Mouse (Mus musculus) kidney, embryonic 16.5 days (tissue): ENCODE data around the gene Cactin. TPM values are rescaled to one million over a fixed set of nuclear protein-coding genes. Genes with fewer than 3 reads are reported as not detected.

Experiments
- ATAC-seq: fragments of 200-750 bp; cut with Nextera tagmentation; 2 replicates; pipeline ENCODE4 v1.8.0; 2017; ENCODE audit warnings: moderate TSS enrichment; ENCODE audit not compliant: low FRiP score, low TSS enrichment
- H3K27ac ChIP-seq: fragments of 300-500 bp; sonication (generic); 2 replicates; pipeline ENCODE4 v1.5.1; 2014; ENCODE audit warnings: low read length
- H3K27me3 ChIP-seq: fragments of 300-500 bp; sonication (generic); 2 replicates; pipeline ENCODE4 v1.6.1; 2014; ENCODE audit warnings: low read length, control low read depth, mixed read lengths; ENCODE audit not compliant: insufficient read depth
- H3K36me3 ChIP-seq: fragments of 300-500 bp; sonication (generic); 2 replicates; pipeline ENCODE4 v1.6.1; 2014; ENCODE audit warnings: low read length, control low read depth, mixed read lengths; ENCODE audit not compliant: insufficient read depth
- H3K4me1 ChIP-seq: fragments of 300-500 bp; sonication (generic); 2 replicates; pipeline ENCODE4 v1.6.1; 2014; ENCODE audit warnings: low read length, control low read depth, mixed read lengths; ENCODE audit not compliant: insufficient read depth
- H3K4me2 ChIP-seq: fragments of 300-500 bp; sonication (generic); replicated peaks from 2 replicates; pipeline ENCODE4 v1.6.1; 2014; ENCODE audit warnings: low read depth, low read length
- H3K4me3 ChIP-seq: fragments of 300-500 bp; sonication (generic); 2 replicates; pipeline ENCODE4 v1.5.1; 2014; ENCODE audit warnings: mild to moderate bottlenecking, low read length
- H3K9ac ChIP-seq: fragments of 300-500 bp; sonication (generic); replicated peaks from 2 replicates; pipeline ENCODE4 v1.6.1; 2014; ENCODE audit warnings: low read length
- H3K9me3 ChIP-seq: fragments of 300-500 bp; sonication (generic); 2 replicates; pipeline ENCODE4 v1.6.1; 2016; ENCODE audit warnings: low read length, control low read depth
- WGBS: fragments of 180-500 bp; shearing (Covaris S2); extraction: QIAGEN DNeasy Blood & Tissue Kit; methylation state at CpG from one replicate; pipeline ENCODE4 v1.1.7; 2014; 5-methylcytosine and 5-hydroxymethylcytosine counted together
- polyA plus RNA-seq: library from polyadenylated mRNA; unstranded; fragments of >200 nt; fragmentation: Nextera tagmentation; extraction: Ambion mirVana; gene quantifications from 2 replicates; pipeline ENCODE4 v1.2.1, GENCODE M21; 2015

Cactin gene
- polyA plus RNA-seq, 1 experiment from 2014 or later: 43.2 TPM

DNA sequence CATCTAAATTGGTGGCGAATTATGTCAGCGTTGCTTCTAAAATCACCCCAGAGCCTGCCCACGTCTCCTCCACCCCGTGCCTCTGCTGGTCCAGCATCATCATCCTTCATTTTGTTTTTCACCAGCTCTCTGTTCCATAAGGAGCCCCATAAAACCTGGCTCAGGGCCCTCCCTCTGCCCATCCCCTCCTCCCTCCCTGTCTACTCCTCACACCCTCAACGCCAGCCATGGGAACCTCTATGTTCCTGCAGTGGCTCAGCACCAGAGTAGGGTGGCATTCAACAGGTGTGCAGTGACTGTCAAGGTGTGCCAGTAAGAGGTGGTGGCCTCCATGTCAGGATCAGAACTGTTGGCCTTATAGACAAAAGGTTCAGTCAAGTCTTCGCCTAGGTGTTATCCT lies 25.7 kb upstream of the Cactin start:
- Histone ChIP-seq H3K27me3 (peaks cover 15% of the 10 kb centered on the region; the same call in 1 of the 2 replicates), H3K4me1 (peaks cover 51% of the 10 kb centered on the region), H3K4me3 (no peak overlapping the region), H3K9me3 (no peaks in the 10 kb centered on the region), H3K27ac (no peak overlapping the region), H3K9ac (no peak overlapping the region), H3K4me2 (no peak overlapping the region), H3K36me3 (no peaks in the 10 kb centered on the region)
- ATAC-seq: no peak
- 88% methylated on average over 6 of the region's 6 CpGs for WGBS

DNA sequence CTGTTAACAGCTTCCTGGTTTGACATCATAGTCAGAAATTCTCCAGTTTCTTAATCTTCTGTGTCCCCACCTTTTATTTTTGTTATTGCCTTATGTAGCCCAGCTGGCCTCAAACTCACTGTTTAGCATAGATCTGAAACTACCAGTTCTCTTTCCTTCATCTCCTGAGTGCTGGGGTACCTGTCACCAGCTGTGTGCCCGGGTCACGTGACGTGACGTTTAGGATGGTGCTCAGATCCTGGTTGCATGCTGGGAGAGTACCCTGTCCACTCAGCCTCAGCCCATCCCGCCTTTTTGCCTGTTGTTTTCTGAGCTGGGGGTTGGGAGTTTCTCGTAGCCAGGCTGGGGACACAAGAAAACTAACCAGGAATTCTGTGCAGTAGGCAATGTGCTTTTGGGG lies 23.7 kb upstream of the Cactin start:
- Histone ChIP-seq H3K27ac (peak overlapping the region; percentile 80), H3K4me2 (0 out of 2 replicates have a peak overlapping the region, but pooled peaks have one; percentile 14), H3K27me3 (no peaks in the 10 kb centered on the region), H3K36me3 (no peaks in the 10 kb centered on the region), H3K4me1 (peaks cover 70% of the 10 kb centered on the region), H3K9me3 (no peaks in the 10 kb centered on the region), H3K9ac (peak overlapping the region; percentile 40; the same call in 1 of the 2 replicates), H3K4me3 (no peak overlapping the region)
- 75% methylated on average over 6 of the region's 6 CpGs for WGBS
- no peak for ATAC-seq

DNA sequence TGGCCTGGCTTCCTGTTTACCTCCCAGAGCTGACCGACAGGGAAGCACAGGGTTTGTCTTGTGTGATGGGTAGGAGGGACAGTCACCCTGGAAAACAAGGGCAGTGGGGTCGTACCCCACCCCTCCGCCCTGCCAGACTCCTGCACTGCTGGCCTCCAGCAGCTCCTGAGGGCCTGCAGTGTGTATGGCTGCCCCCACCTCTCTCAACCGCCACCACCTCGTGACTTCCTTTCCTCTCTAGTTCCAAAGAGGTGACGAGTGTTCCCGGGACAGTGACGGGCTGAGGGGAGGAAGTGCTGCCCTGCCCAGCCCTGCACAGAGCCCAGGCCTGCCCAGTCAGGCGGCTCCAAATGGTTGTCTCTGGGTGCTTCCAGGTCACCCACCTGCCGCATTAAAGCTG lies 23.1 kb upstream of the Cactin start:
- peak; percentile 43 for ATAC-seq
- Histone ChIP-seq H3K4me3 (no peak overlapping the region), H3K27me3 (no peaks in the 10 kb centered on the region), H3K9ac (peak overlapping the region; percentile 40; the same call in 1 of the 2 replicates), H3K36me3 (no peaks in the 10 kb centered on the region), H3K9me3 (no peaks in the 10 kb centered on the region), H3K4me1 (peaks cover 75% of the 10 kb centered on the region), H3K27ac (peak overlapping the region; percentile 80), H3K4me2 (peak overlapping the region; percentile 14)
- 27% methylated on average over 9 of the region's 10 CpGs for WGBS

DNA sequence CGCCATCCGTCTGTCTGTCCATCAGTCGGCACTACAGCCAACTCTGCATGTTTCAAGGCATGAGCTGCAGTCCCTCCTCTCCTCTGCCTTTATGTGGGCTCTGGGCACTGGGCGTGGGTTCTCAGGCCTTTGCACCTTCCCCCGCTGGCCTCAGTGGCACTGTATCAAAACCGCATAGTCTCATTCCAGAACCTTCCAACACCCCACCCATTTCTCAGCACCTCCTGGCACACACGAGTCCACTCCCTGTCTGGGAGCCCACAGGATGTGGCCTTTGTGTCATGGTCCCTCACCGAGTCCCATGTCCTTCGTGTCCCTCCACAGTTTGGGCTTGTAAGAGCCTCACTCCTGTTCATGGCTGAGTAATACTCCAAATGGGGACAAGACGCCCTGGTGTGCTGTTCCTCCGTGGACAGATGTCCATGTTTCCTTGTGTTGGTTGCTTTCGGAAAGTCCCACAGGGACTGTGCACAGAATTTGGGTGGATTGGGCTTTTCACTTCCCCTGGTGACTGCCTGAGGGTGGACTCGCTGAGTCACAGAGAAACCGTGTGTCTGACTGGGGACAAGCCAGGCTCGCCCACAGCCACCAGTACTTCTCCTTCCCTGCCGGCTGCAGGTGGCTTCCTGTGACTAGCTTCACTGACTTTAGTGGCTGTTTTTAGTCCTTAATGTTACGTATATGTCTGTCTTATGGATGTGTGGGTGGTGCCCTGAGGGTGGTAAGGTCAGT lies 22.4 kb upstream of the Cactin start:
- WGBS: 88% methylated on average over 17 of the region's 17 CpGs
- no peak overlapping the region for H3K4me3 ChIP-seq
- H3K27me3 ChIP-seq: no peaks in the 10 kb centered on the region
- H3K36me3 ChIP-seq: no peaks in the 10 kb centered on the region
- H3K9ac ChIP-seq: no peak overlapping the region
- no peaks in the 10 kb centered on the region for H3K9me3 ChIP-seq
- peaks cover 82% of the 10 kb centered on the region for H3K4me1 ChIP-seq
- no peak overlapping the region for H3K4me2 ChIP-seq
- no peak for ATAC-seq
- H3K27ac ChIP-seq: peak overlapping the region; percentile 87

DNA sequence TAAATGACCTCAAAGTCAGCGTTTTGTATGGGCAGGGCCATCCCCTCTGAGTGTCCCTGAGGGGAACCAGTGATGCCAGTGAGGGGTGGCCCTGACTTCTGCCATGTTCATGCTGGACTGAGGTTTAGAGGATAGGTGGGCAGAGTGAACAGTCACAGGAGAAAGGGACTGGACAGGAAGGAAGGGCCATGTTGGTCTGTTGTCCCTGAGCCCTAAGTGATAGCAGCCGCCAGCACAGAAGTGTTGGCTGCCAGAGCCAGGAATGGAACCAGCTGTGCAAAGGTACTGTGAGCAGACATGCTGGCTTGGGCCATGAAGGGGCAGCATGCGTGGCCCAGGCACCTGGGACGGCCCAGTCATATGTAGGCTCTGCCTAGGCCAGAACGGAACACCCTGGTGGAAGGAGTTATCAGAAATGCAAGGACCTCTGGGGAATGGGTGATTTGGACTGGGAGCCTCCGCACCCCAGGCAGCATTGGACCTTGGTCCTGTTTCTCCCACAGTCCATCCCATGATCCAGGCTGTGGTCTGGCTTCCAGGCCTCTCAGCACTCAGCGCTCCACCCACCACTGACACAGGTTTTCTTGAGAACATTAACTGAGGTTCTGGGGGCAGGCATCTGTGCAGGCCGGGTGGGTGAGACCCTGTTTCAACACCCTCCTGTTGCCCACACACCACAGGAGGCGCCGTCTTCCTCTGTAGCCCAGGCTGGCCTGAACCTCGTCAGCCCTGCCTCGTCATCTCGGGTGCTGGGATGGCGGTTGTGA lies 21.1 kb upstream of the Cactin start:
- WGBS: 84% methylated on average over 14 of the region's 14 CpGs
- Histone ChIP-seq H3K4me2 (0 out of 2 replicates have a peak overlapping the region, but pooled peaks have one; percentile 11), H3K9me3 (no peaks in the 10 kb centered on the region), H3K4me1 (peaks cover 80% of the 10 kb centered on the region), H3K4me3 (no peak overlapping the region), H3K27me3 (no peaks in the 10 kb centered on the region), H3K27ac (peak overlapping the region; percentile 87), H3K9ac (0 out of 2 replicates have a peak overlapping the region, but pooled peaks have one; percentile 41), H3K36me3 (no peaks in the 10 kb centered on the region)
- peak; percentile 59; the same call in 1 of the 2 replicates for ATAC-seq

DNA sequence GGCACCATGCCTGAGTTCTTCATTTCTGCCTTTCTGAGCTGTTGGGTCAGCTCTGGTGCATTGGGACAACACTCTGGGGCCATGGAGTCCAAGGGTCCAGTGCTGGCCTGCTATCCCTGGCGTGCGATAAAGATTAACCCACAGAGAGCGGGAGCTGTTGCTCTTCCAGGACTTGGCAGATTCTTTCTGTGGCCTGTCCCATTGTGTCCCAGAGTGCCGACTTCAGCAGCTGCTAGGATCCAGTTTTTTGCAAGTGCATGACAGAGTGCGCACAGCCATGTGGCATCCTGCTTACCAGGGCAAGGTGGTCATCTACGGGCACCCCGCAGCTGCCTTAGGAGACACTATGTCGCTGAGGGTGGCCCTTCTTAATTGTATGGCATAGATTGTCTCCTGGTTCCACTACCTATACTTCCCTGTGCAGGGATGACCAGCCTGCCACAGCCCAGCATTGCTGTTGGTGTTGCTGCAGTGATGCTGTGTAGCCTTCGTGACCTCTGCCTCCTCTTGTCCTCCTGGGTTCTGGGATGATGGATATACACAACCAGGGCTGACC lies 20.5 kb upstream of the Cactin start:
- H3K9ac ChIP-seq: peak overlapping the region; percentile 42; the same call in 1 of the 2 replicates
- H3K36me3 ChIP-seq: no peaks in the 10 kb centered on the region
- 69% methylated on average over 9 of the region's 9 CpGs for WGBS
- no peak overlapping the region for H3K4me3 ChIP-seq
- peak; percentile 66 for ATAC-seq
- H3K9me3 ChIP-seq: no peaks in the 10 kb centered on the region
- H3K4me2 ChIP-seq: no peak overlapping the region
- no peaks in the 10 kb centered on the region for H3K27me3 ChIP-seq
- peaks cover 79% of the 10 kb centered on the region for H3K4me1 ChIP-seq
- peak overlapping the region; percentile 87 for H3K27ac ChIP-seq

DNA sequence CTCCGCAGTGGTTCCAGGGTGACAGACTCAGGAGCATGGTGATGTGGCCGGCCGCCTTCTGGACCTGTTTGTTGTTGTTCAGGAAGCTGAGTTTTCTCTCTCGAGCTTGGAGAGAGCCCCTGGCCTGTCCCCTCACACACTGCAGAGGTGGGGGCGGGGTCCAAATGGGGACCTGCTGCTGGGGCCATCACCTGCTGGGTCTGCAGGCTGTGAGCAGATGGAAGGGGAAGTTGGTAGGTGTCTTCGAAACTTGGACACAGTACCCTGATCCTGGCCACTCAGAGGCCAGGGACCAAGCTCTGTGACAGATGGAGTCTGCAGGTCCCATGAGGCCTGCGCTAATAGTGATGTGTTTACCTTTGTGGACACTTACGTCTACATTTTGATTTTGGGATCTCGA lies 19.6 kb upstream of the Cactin start:
- no peak overlapping the region for H3K4me2 ChIP-seq
- H3K4me1 ChIP-seq: peaks cover 75% of the 10 kb centered on the region
- H3K4me3 ChIP-seq: no peak overlapping the region
- H3K27ac ChIP-seq: peak overlapping the region; percentile 87
- no peak overlapping the region for H3K9ac ChIP-seq
- H3K36me3 ChIP-seq: peaks cover 8% of the 10 kb centered on the region; the same call in 1 of the 2 replicates
- 79% methylated on average over 9 of the region's 9 CpGs for WGBS
- H3K27me3 ChIP-seq: no peaks in the 10 kb centered on the region
- H3K9me3 ChIP-seq: no peaks in the 10 kb centered on the region
- no peak for ATAC-seq

DNA sequence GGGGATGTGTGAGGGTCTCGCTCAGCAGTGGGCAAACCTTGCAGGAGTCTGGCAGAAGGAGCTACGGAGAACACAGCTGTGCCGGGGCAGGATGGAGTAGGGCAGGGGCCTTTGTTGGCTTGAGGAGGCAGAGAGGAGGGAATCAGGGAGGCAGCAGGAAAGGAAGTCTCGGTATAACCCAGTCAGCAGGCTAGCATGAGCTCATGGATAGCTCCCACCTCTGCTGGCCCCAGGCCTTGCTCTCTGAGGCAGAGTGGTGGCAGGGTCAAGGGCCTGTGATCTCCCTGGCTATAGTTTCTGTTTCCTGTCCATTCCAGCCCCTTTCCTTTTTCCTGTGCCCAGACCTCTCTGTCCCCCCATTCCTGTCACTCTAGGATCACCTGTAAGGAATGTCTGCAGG lies 18.6 kb upstream of the Cactin start:
- peaks cover 16% of the 10 kb centered on the region for H3K36me3 ChIP-seq
- peak overlapping the region; percentile 56 for H3K27ac ChIP-seq
- no peak overlapping the region for H3K4me3 ChIP-seq
- 53% methylated on average over 4 of the region's 4 CpGs for WGBS
- no peak for ATAC-seq
- peak overlapping the region; percentile 20; the same call in 1 of the 2 replicates for H3K4me2 ChIP-seq
- no peaks in the 10 kb centered on the region for H3K9me3 ChIP-seq
- no peaks in the 10 kb centered on the region for H3K27me3 ChIP-seq
- H3K9ac ChIP-seq: 0 out of 2 replicates have a peak overlapping the region, but pooled peaks have one; percentile 32
- H3K4me1 ChIP-seq: peaks cover 73% of the 10 kb centered on the region

DNA sequence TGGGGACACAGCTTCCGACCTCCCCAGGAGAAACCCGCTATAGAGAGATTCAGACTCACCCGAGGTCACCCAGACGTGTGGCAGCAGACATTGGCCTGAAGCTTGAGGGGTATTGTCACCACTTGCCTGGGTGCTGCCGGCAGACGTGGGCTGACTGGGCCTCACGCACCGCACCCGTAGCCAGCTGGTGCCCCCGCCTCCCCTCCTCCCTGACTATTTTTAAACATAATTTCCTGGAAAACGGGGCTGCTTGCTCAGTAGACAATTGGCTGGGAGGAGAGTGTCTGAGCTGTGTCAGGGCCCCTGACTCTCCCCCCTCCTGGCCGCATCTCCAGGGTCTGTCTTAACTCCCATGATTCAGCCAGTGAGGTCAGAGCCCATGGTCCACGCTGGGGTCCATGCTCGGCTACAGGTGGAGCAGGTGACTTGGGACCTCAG lies 18.1 kb upstream of the Cactin start:
- Histone ChIP-seq H3K9me3 (no peaks in the 10 kb centered on the region), H3K4me1 (peaks cover 68% of the 10 kb centered on the region), H3K9ac (peak overlapping the region; percentile 32), H3K4me2 (peak overlapping the region; percentile 20; the same call in 1 of the 2 replicates), H3K27ac (peak overlapping the region; percentile 56), H3K27me3 (no peaks in the 10 kb centered on the region), H3K4me3 (no peak overlapping the region), H3K36me3 (peaks cover 22% of the 10 kb centered on the region)
- 63% methylated on average over 14 of the region's 14 CpGs for WGBS
- no peak for ATAC-seq
